Mouse (Mus musculus): ENCODE results near the gene Plekho1. TPM values are rescaled to one million over a fixed set of nuclear protein-coding genes. Genes with fewer than 3 reads are reported as not detected.
"Not testable (repeated sequence)": the region's sequence is repeated elsewhere in the genome, so short reads cannot be mapped to it uniquely, and the experiment has no call there.

Plekho1 gene
- polyA plus RNA-seq, 1 experiment from 2014 or later = 77.0 TPM

- ATAC-seq = no peak
- Histone ChIP-seq H3K36me3 (no peaks in the 10 kb centered on the region), H3K9ac (replicated peaks) (no peak overlapping the region), H3K9me3 (no peaks in the 10 kb centered on the region), H3K27ac (no peak overlapping the region), H3K27me3 (no peaks in the 10 kb centered on the region), H3K4me1 (replicated peaks) (peaks cover 19% of the 10 kb centered on the region), H3K4me2 (replicated peaks) (no peak overlapping the region), H3K4me3 (replicated peaks) (no peak overlapping the region)
- WGBS = 88% methylated on average over 5 of the region's 5 CpGs
Observed at GRCm38 (mm10) chr3:95955318-95955717, 40.5 kb downstream of the Plekho1 start.

DNA sequence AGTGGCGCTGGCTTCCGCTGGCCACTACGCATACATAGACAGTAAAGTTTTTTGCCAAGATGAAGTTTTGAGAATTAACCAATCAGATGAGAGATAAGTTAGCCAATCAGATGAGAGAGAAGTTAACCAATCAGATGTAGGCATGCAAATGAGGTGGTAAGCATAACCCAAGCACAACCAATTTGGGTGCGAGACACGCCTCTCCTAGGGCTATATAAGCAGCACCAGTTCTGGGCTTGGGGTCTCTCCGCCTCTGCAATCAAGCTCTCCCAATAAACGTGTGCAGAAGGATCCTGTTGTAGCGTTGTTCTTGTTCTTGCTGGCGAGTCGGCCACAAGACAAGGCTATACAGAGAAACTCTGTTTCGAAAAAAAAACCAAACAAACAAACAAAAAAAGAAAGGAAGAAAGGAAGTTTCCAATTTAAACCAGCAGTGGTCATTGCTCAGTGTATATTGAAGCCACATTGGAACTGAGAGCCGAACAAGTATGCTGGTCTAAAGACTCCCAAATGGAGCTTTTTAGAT is 41.1 kb downstream of the Plekho1 start:
- H3K9me3 ChIP-seq; H3K36me3 ChIP-seq; H3K27me3 ChIP-seq; H3K27ac ChIP-seq; H3K4me3 ChIP-seq (replicated peaks); H3K9ac ChIP-seq (replicated peaks); H3K4me2 ChIP-seq (replicated peaks); ATAC-seq: not testable (repeated sequence)
- 93% methylated on average over 12 of the region's 12 CpGs for WGBS
- H3K4me1 ChIP-seq (replicated peaks) = peaks cover 19% of the 10 kb centered on the region

GRCm38 (mm10) chr3:95953522-95953921 is 42.3 kb downstream of the Plekho1 start:
- Histone ChIP-seq H3K4me2 (replicated peaks) (no peak overlapping the region), H3K27me3 (no peaks in the 10 kb centered on the region), H3K9ac (replicated peaks) (no peak overlapping the region; the same call in 1 of the 2 replicates), H3K27ac (peak overlapping the region; percentile 83), H3K4me1 (replicated peaks) (peaks cover 19% of the 10 kb centered on the region), H3K9me3 (no peaks in the 10 kb centered on the region), H3K4me3 (replicated peaks) (no peak overlapping the region), H3K36me3 (no peaks in the 10 kb centered on the region)
- ATAC-seq = no peak
- 53% methylated on average over 3 of the region's 3 CpGs for WGBS

- no peak for ATAC-seq
- no peak overlapping the region; the same call in 1 of the 2 replicates for H3K9ac ChIP-seq (replicated peaks)
- peak overlapping the region; percentile 83 for H3K27ac ChIP-seq
Observed at GRCm38 (mm10) chr3:95953023-95953422, 42.8 kb downstream of the Plekho1 start.

DNA sequence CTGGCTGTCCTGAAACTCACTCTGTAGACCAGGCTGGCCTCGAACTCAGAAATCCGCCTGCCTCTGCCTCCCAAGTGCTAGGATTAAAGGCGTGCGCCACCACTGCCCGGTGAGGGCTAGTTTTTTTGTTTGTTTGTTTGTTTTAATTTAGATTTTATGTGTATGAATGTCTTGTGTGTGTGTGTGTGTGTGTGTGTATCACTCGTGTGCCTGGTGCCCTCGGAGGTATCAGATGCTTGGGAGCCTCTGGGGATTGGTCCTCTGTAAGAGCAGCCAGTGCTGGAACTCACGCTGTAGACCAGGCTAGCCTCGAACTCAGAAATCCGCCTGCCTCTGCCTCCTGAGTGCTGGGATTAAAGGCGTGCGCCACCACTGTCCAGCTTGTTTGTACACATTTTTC is 44.2 kb downstream of the Plekho1 start:
- WGBS = 73% methylated on average over 12 of the region's 12 CpGs
- H3K9ac ChIP-seq (replicated peaks) = peak overlapping the region; percentile 74
- H3K4me3 ChIP-seq (replicated peaks) = peak overlapping the region; percentile 55
- peaks cover 19% of the 10 kb centered on the region for H3K4me1 ChIP-seq (replicated peaks)
- H3K36me3 ChIP-seq, H3K9me3 ChIP-seq, H3K27me3 ChIP-seq: not testable (repeated sequence)
- ATAC-seq = peak; percentile 14; the same call in 1 of the 2 replicates
- H3K4me2 ChIP-seq (replicated peaks) = peak overlapping the region; percentile 67
- peak overlapping the region; percentile 96 for H3K27ac ChIP-seq

More at GRCm38 (mm10) chr3:95953023-95953422, 42.8 kb downstream of the Plekho1 start:
- Histone ChIP-seq H3K4me2 (replicated peaks) (no peak overlapping the region), H3K27me3 (no peaks in the 10 kb centered on the region), H3K36me3 (no peaks in the 10 kb centered on the region), H3K9me3 (no peaks in the 10 kb centered on the region), H3K4me3 (replicated peaks) (no peak overlapping the region), H3K4me1 (replicated peaks) (peaks cover 19% of the 10 kb centered on the region)

GRCm38 (mm10) chr3:95950763-95951551 is 44.8 kb downstream of the Plekho1 start:
- H3K27ac ChIP-seq = peak overlapping the region; percentile 96
- 2% methylated on average over 49 of the region's 49 CpGs for WGBS

DNA sequence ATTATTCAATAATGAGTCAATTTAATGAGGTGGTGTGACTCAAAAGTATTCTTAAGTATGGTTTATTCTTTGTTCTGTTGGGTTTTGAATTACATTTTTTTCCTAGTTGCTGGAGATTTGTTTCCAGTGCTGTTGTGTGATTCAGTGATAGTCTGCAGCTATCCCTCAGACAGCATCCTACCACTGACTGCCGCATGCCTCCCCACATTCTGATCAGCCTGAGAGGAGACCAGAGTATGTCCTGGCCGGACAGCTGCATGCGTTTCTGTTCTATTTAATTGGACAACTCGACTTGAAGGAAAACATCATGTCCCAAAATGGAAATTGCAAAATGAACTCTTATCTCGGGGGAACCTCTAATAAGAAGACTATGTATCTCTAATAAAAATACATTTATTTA is 47.5 kb downstream of the Plekho1 start:
- WGBS = 89% methylated on average over 5 of the region's 5 CpGs
- H3K4me3 ChIP-seq (replicated peaks) = no peak overlapping the region
- H3K4me1 ChIP-seq (replicated peaks) = peaks cover 17% of the 10 kb centered on the region
- H3K27me3 ChIP-seq = no peaks in the 10 kb centered on the region
- no peak overlapping the region for H3K4me2 ChIP-seq (replicated peaks)
- ATAC-seq = no peak
- no peak overlapping the region for H3K27ac ChIP-seq
- H3K9me3 ChIP-seq = no peaks in the 10 kb centered on the region
- H3K36me3 ChIP-seq = peaks cover 29% of the 10 kb centered on the region
- no peak overlapping the region for H3K9ac ChIP-seq (replicated peaks)

More at GRCm38 (mm10) chr3:95950763-95951551, 44.8 kb downstream of the Plekho1 start:
- peak overlapping the region; percentile 67 for H3K4me2 ChIP-seq (replicated peaks)
- peaks cover 10% of the 10 kb centered on the region for H3K36me3 ChIP-seq
- ATAC-seq = peak; percentile 96
- H3K27me3 ChIP-seq = no peaks in the 10 kb centered on the region
- peak overlapping the region; percentile 74 for H3K9ac ChIP-seq (replicated peaks)
- H3K4me1 ChIP-seq (replicated peaks) = peaks cover 19% of the 10 kb centered on the region
- no peaks in the 10 kb centered on the region for H3K9me3 ChIP-seq
- H3K4me3 ChIP-seq (replicated peaks) = peak overlapping the region; percentile 55

- ATAC-seq = no peak
- WGBS = 82% methylated on average over 14 of the region's 14 CpGs
- Histone ChIP-seq H3K4me1 (replicated peaks) (no peaks in the 10 kb centered on the region), H3K4me3 (replicated peaks) (no peak overlapping the region), H3K27ac (no peak overlapping the region), H3K9me3 (no peaks in the 10 kb centered on the region), H3K4me2 (replicated peaks) (no peak overlapping the region), H3K27me3 (no peaks in the 10 kb centered on the region), H3K36me3 (peaks cover 53% of the 10 kb centered on the region), H3K9ac (replicated peaks) (no peak overlapping the region)
Observed at GRCm38 (mm10) chr3:95945731-95946240, 50.0 kb downstream of the Plekho1 start.

- Histone ChIP-seq H3K27me3 (no peaks in the 10 kb centered on the region), H3K4me2 (replicated peaks) (no peak overlapping the region), H3K4me1 (replicated peaks) (no peaks in the 10 kb centered on the region), H3K4me3 (replicated peaks) (no peak overlapping the region), H3K9me3 (no peaks in the 10 kb centered on the region), H3K9ac (replicated peaks) (no peak overlapping the region), H3K36me3 (peaks cover 63% of the 10 kb centered on the region), H3K27ac (no peak overlapping the region)
- ATAC-seq = no peak
- 93% methylated on average over 8 of the region's 8 CpGs for WGBS
Observed at GRCm38 (mm10) chr3:95944742-95945141, 51.1 kb downstream of the Plekho1 start.

DNA sequence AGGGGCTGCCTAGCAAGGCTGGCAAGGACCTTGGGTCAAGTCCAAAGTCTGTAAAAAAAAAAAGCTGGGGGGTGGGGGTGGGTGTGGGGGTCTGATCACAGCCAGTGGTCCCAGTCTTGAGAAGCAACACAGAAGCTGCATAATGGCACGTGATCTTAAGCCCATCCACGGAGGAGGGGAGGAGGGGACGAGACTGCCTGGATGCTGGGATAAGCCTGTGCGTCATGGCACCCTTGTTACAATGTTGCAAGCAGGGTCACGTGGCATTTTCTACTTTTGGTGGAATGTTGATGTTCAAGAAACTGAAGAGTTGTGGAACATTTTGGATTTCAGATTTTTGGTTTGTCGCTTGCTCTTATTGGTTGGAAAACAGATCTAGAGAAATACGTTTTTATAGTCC is 52.6 kb downstream of the Plekho1 start:
- Histone ChIP-seq H3K9me3 (no peaks in the 10 kb centered on the region), H3K36me3 (peaks cover 78% of the 10 kb centered on the region)
- 92% methylated on average over 7 of the region's 7 CpGs for WGBS

GRCm38 (mm10) chr3:95942749-95943148 is 53.1 kb downstream of the Plekho1 start:
- WGBS = 89% methylated on average over 6 of the region's 6 CpGs
- Histone ChIP-seq H3K9me3 (no peaks in the 10 kb centered on the region), H3K36me3 (peaks cover 83% of the 10 kb centered on the region), H3K4me1 (replicated peaks) (no peaks in the 10 kb centered on the region), H3K4me2 (replicated peaks) (no peak overlapping the region), H3K27ac (no peak overlapping the region), H3K9ac (replicated peaks) (no peak overlapping the region), H3K4me3 (replicated peaks) (no peak overlapping the region), H3K27me3 (no peaks in the 10 kb centered on the region)
- ATAC-seq = no peak

More for the DNA sequence above, 52.6 kb downstream of the Plekho1 start:
- Histone ChIP-seq H3K4me2 (replicated peaks) (no peak overlapping the region), H3K9ac (replicated peaks) (no peak overlapping the region), H3K4me3 (replicated peaks) (no peak overlapping the region), H3K27me3 (no peaks in the 10 kb centered on the region), H3K27ac (no peak overlapping the region), H3K4me1 (replicated peaks) (no peaks in the 10 kb centered on the region)
- no peak for ATAC-seq

DNA sequence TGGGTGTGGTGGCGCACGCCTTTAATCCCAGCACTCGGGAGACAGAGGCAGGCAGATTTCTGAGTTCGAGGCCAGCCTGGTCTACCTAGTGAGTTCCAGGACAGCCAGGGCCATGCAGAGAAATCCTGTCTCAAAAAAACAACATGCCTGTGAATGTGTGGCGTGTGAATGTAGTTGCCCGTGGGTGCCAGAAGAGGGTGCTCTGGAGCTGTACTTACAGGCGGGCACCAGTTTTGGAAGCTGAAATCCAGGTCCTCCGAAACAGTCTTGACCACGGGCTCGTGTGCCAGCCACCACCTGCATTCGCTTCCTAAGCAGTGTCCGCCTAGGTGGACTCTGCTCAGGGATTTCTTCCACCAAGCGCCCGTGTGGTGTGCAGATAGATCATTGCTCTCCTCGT is 57.0 kb downstream of the Plekho1 start:
- Histone ChIP-seq H3K27ac (no peak overlapping the region), H3K4me1 (replicated peaks) (no peaks in the 10 kb centered on the region), H3K4me2 (replicated peaks) (no peak overlapping the region), H3K27me3 (no peaks in the 10 kb centered on the region), H3K36me3 (peaks cover 88% of the 10 kb centered on the region), H3K4me3 (replicated peaks) (no peak overlapping the region), H3K9me3 (no peaks in the 10 kb centered on the region), H3K9ac (replicated peaks) (no peak overlapping the region)
- WGBS = 94% methylated on average over 15 of the region's 15 CpGs
- ATAC-seq = no peak
